ENCODE assay signal across 28 mouse cellular contexts in genomic region chr2:9193195-9193594, GRCm38 (mm10).
DNase-seq lines count a peak whose midpoint lies in the region; ATAC-seq lines count a peak whose summit lies in the region.
"Had no signal": no experiment of that assay in that cellular context is flagged by ENCODE, and none has a peak within 500 bp of the region (broad histone marks: within the 10 kb centered on the region; RNA-seq: fewer than 3 reads in every experiment).

No protein-coding gene starts in this region.

- H3K36me3 ChIP-seq in midbrain, embryonic 11.5 days (ENCODE audit: control insufficient read depth, insufficient read depth, low read length): no peaks in the 10 kb centered on the region
- no peaks in the 10 kb centered on the region for H3K36me3 ChIP-seq in midbrain, embryonic 16.5 days (ENCODE audit: control insufficient read depth, insufficient read depth, low read length)
- H3K36me3 ChIP-seq in forebrain, embryonic 16.5 days (ENCODE audit: control insufficient read depth, insufficient read depth): no peaks in the 10 kb centered on the region
- H3K36me3 ChIP-seq in forebrain, embryonic 13.5 days (ENCODE audit: poor library complexity, severe bottlenecking): no peaks in the 10 kb centered on the region
- H3K36me3 ChIP-seq: embryonic facial prominence, embryonic 12.5 days; embryonic facial prominence, embryonic 15.5 days; forebrain, embryonic 15.5 days; G1E; heart, embryonic 15.5 days; hindbrain, embryonic 10.5 days; hindbrain, embryonic 13.5 days had no signal

- peak; percentile 64 for DNase-seq in midbrain, embryonic 11.5 days (ENCODE audit: low spot score, missing footprints)
- DNase-seq in naive thymus-derived CD4-positive, alpha-beta T cell, adult 2 months (ENCODE audit: low read depth): peak; percentile 28
- DNase-seq: adrenal gland, adult 8-10 months; adrenal gland, postnatal 25 days; cerebellum, adult 11-12 months; cerebellum, adult 8-10 months; cerebellum, postnatal 14 days; gastrocnemius, postnatal 10 days; gastrocnemius, postnatal 36 days; heart, adult 2 months; heart, postnatal 10 days; heart, postnatal 36 days; kidney, adult 2 months had no signal

- H3K4me1 ChIP-seq in midbrain, embryonic 11.5 days (ENCODE audit: control insufficient read depth, insufficient read depth, low read length): no peaks in the 10 kb centered on the region
- no peaks in the 10 kb centered on the region for H3K4me1 ChIP-seq in midbrain, embryonic 16.5 days (ENCODE audit: control insufficient read depth, insufficient read depth, low read length)
- H3K4me1 ChIP-seq in forebrain, embryonic 16.5 days (replicated peaks; ENCODE audit: control insufficient read depth, insufficient read depth, low read length): no peaks in the 10 kb centered on the region
- H3K4me1 ChIP-seq in forebrain, embryonic 13.5 days: no peaks in the 10 kb centered on the region
- H3K4me1 ChIP-seq: embryonic facial prominence, embryonic 12.5 days; embryonic facial prominence, embryonic 15.5 days; forebrain, embryonic 15.5 days; heart, embryonic 15.5 days; hindbrain, embryonic 10.5 days; hindbrain, embryonic 13.5 days had no signal

- no peak overlapping the region for H3K27ac ChIP-seq in midbrain, embryonic 11.5 days (ENCODE audit: low read depth, low read length)
- H3K27ac ChIP-seq in midbrain, embryonic 16.5 days (ENCODE audit: low read length): no peak overlapping the region
- H3K27ac ChIP-seq in forebrain, embryonic 16.5 days (ENCODE audit: low read length): no peak overlapping the region
- H3K27ac ChIP-seq in forebrain, embryonic 13.5 days: no peak overlapping the region
- H3K27ac ChIP-seq: embryonic facial prominence, embryonic 12.5 days; embryonic facial prominence, embryonic 15.5 days; forebrain, embryonic 15.5 days; heart, adult 2 months; heart, embryonic 15.5 days; hindbrain, embryonic 10.5 days; hindbrain, embryonic 13.5 days had no signal

- no peak overlapping the region for H3K9ac ChIP-seq in midbrain, embryonic 11.5 days (ENCODE audit: low read length)
- H3K9ac ChIP-seq in midbrain, embryonic 16.5 days (ENCODE audit: low read depth, low read length): no peak overlapping the region
- no peak overlapping the region for H3K9ac ChIP-seq in forebrain, embryonic 16.5 days (replicated peaks; ENCODE audit: low read depth, low read length)
- H3K9ac ChIP-seq in forebrain, embryonic 13.5 days: no peak overlapping the region
- H3K9ac ChIP-seq: embryonic facial prominence, embryonic 12.5 days; embryonic facial prominence, embryonic 15.5 days; forebrain, embryonic 15.5 days; heart, embryonic 15.5 days; hindbrain, embryonic 13.5 days had no signal

- WGBS in midbrain, embryonic 11.5 days: 93% methylated on average over 6 of the region's 6 CpGs
- 92% methylated on average over 6 of the region's 6 CpGs for WGBS in midbrain, embryonic 16.5 days
- 91% methylated on average over 6 of the region's 6 CpGs for WGBS in forebrain, embryonic 16.5 days
- 87% methylated on average over 6 of the region's 6 CpGs for WGBS in forebrain, embryonic 13.5 days

- H3K9me3 ChIP-seq in midbrain, embryonic 11.5 days (ENCODE audit: control insufficient read depth, low read length): no peaks in the 10 kb centered on the region
- no peaks in the 10 kb centered on the region for H3K9me3 ChIP-seq in midbrain, embryonic 16.5 days (replicated peaks; ENCODE audit: control insufficient read depth, low read length, poor library complexity, severe bottlenecking)
- H3K9me3 ChIP-seq in forebrain, embryonic 16.5 days (ENCODE audit: control insufficient read depth, low read length): no peaks in the 10 kb centered on the region
- no peaks in the 10 kb centered on the region for H3K9me3 ChIP-seq in forebrain, embryonic 13.5 days (replicated peaks)
- H3K9me3 ChIP-seq: embryonic facial prominence, embryonic 12.5 days; embryonic facial prominence, embryonic 15.5 days; forebrain, embryonic 15.5 days; G1E; heart, embryonic 15.5 days; hindbrain, embryonic 10.5 days; hindbrain, embryonic 13.5 days had no signal

- H3K4me2 ChIP-seq in midbrain, embryonic 11.5 days: no peak overlapping the region
- H3K4me2 ChIP-seq in midbrain, embryonic 16.5 days (ENCODE audit: low read length): no peak overlapping the region
- H3K4me2 ChIP-seq in forebrain, embryonic 16.5 days (ENCODE audit: low read length): no peak overlapping the region
- H3K4me2 ChIP-seq in forebrain, embryonic 13.5 days: no peak overlapping the region
- H3K4me2 ChIP-seq: embryonic facial prominence, embryonic 12.5 days; embryonic facial prominence, embryonic 15.5 days; forebrain, embryonic 15.5 days; heart, embryonic 11.5 days; heart, embryonic 15.5 days; hindbrain, embryonic 13.5 days had no signal

- no peak overlapping the region for H3K4me3 ChIP-seq in midbrain, embryonic 11.5 days (ENCODE audit: low read depth, low read length)
- H3K4me3 ChIP-seq in midbrain, embryonic 16.5 days (ENCODE audit: low read depth, low read length): no peak overlapping the region
- no peak overlapping the region for H3K4me3 ChIP-seq in forebrain, embryonic 16.5 days (replicated peaks; ENCODE audit: low read length)
- H3K4me3 ChIP-seq in forebrain, embryonic 13.5 days: no peak overlapping the region
- H3K4me3 ChIP-seq: embryonic facial prominence, embryonic 12.5 days; embryonic facial prominence, embryonic 15.5 days; forebrain, embryonic 15.5 days; heart, adult 2 months; heart, embryonic 15.5 days; hindbrain, embryonic 10.5 days; hindbrain, embryonic 13.5 days had no signal

- ATAC-seq in midbrain, embryonic 11.5 days (ENCODE audit: low FRiP score): no peak
- ATAC-seq in midbrain, embryonic 16.5 days: no peak
- peak; percentile 72 for ATAC-seq in activated CD4-positive, CD25-positive, alpha-beta regulatory T cell, adult 4 months
- ATAC-seq in forebrain, embryonic 16.5 days: no peak
- ATAC-seq in forebrain, embryonic 13.5 days: no peak
- ATAC-seq: forebrain, embryonic 15.5 days; hindbrain, embryonic 16.5 days; intestine, postnatal 0 days; Patski had no signal

- H3K27me3 ChIP-seq in midbrain, embryonic 11.5 days (ENCODE audit: control insufficient read depth, insufficient read depth, low read length): no peaks in the 10 kb centered on the region
- H3K27me3 ChIP-seq in midbrain, embryonic 16.5 days (ENCODE audit: control insufficient read depth, insufficient read depth, low read depth, low read length): no peaks in the 10 kb centered on the region
- H3K27me3 ChIP-seq in forebrain, embryonic 16.5 days (replicated peaks; ENCODE audit: control insufficient read depth, insufficient read depth, low read length): no peaks in the 10 kb centered on the region
- H3K27me3 ChIP-seq in forebrain, embryonic 13.5 days: no peaks in the 10 kb centered on the region
- H3K27me3 ChIP-seq: embryonic facial prominence, embryonic 12.5 days; embryonic facial prominence, embryonic 15.5 days; forebrain, embryonic 15.5 days; heart, embryonic 15.5 days; hindbrain, embryonic 13.5 days had no signal
